Mouse (Mus musculus) midbrain, embryonic 13.5 days (tissue): Measurements from ENCODE around the gene Pah. TPM values are rescaled to one million over a fixed set of nuclear protein-coding genes. Genes with fewer than 3 reads are reported as not detected.

Experiments
- ATAC-seq: fragments of 200-750 bp; cut with Nextera tagmentation; 2 replicates; pipeline ENCODE4 v1.8.0; 2017; ENCODE audit warnings: mild to moderate bottlenecking, moderate TSS enrichment, moderate library complexity
- H3K27ac ChIP-seq: fragments of 300-500 bp; sonication (generic); 2 replicates; pipeline ENCODE4 v1.5.1; 2015; ENCODE audit warnings: inconsistent platforms, mild to moderate bottlenecking, moderate library complexity
- H3K27me3 ChIP-seq: fragments of 300-500 bp; sonication (generic); 2 replicates; pipeline ENCODE4 v1.6.1; 2015; ENCODE audit warnings: mild to moderate bottlenecking, inconsistent platforms
- H3K36me3 ChIP-seq: fragments of 300-500 bp; sonication (generic); 2 replicates; pipeline ENCODE4 v1.6.1; 2015; ENCODE audit warnings: mild to moderate bottlenecking, inconsistent platforms
- H3K4me1 ChIP-seq: fragments of 300-500 bp; sonication (generic); replicated peaks from 2 replicates; pipeline ENCODE4 v1.6.1; 2015; ENCODE audit warnings: inconsistent platforms
- H3K4me2 ChIP-seq: fragments of 300-500 bp; sonication (generic); replicated peaks from 2 replicates; pipeline ENCODE4 v1.6.1; 2015; ENCODE audit warnings: moderate library complexity, mild to moderate bottlenecking, inconsistent platforms
- H3K4me3 ChIP-seq: fragments of 300-500 bp; sonication (generic); replicated peaks from 2 replicates; pipeline ENCODE4 v1.5.1; 2015; ENCODE audit warnings: mild to moderate bottlenecking, inconsistent platforms
- H3K9ac ChIP-seq: fragments of 300-500 bp; sonication (generic); replicated peaks from 2 replicates; pipeline ENCODE4 v1.6.1; 2015; ENCODE audit warnings: mild to moderate bottlenecking, inconsistent platforms
- H3K9me3 ChIP-seq: fragments of 300-500 bp; sonication (generic); 2 replicates; pipeline ENCODE4 v1.6.1; 2016; ENCODE audit warnings: mild to moderate bottlenecking, inconsistent platforms
- WGBS: fragments of 180-500 bp; shearing (Covaris S2); methylation state at CpG from one replicate; pipeline ENCODE4 v1.1.7; 2015; 5-methylcytosine and 5-hydroxymethylcytosine counted together
- polyA plus RNA-seq: library from polyadenylated mRNA; unstranded; fragments of >200 nt; fragmentation: Nextera tagmentation; extraction: Ambion mirVana; gene quantifications from 2 replicates; pipeline ENCODE4 v1.2.1, GENCODE M21; 2015

Pah gene
- polyA plus RNA-seq, result 0.18 and 0.20 TPM in 2 replicates

- ATAC-seq, result no peak
- no peaks in the 10 kb centered on the region for H3K9me3 ChIP-seq
- H3K4me3 ChIP-seq, result no peak within 1 kb of the TSS
- no peak within 1 kb of the TSS for H3K27ac ChIP-seq
- H3K9ac ChIP-seq, result no peak within 1 kb of the TSS
- 95% methylated on average over 5 of the region's 5 CpGs for WGBS
- H3K4me2 ChIP-seq, result no peak within 1 kb of the TSS
- no peaks in the 10 kb centered on the region for H3K36me3 ChIP-seq
- H3K27me3 ChIP-seq, result no peaks in the 10 kb centered on the region; the same call in 1 of the 2 replicates
- H3K4me1 ChIP-seq, result no peaks in the 10 kb centered on the region
Observed at GRCm38 (mm10) chr10:87521646-87522045, at the start of gene Pah. TSS of gene Pah (plus strand) at chr10:87521795.

GRCm38 (mm10) chr10:87473475-87474131 is 48.0 kb upstream of the Pah start:
- Histone ChIP-seq H3K36me3 (no peaks in the 10 kb centered on the region), H3K4me2 (no peak overlapping the region), H3K27me3 (no peaks in the 10 kb centered on the region), H3K9ac (no peak overlapping the region), H3K9me3 (no peaks in the 10 kb centered on the region), H3K4me1 (peaks cover 21% of the 10 kb centered on the region), H3K4me3 (no peak overlapping the region), H3K27ac (peak overlapping the region; percentile 58)
- ATAC-seq, result peak; percentile 70
- 20% methylated on average over 10 of the region's 10 CpGs for WGBS

- peaks cover 21% of the 10 kb centered on the region for H3K4me1 ChIP-seq
- no peak overlapping the region for H3K9ac ChIP-seq
- no peak for ATAC-seq
- H3K9me3 ChIP-seq, result peaks cover 1% of the 10 kb centered on the region; the same call in 1 of the 2 replicates
- no peak overlapping the region for H3K4me3 ChIP-seq
- no peaks in the 10 kb centered on the region for H3K27me3 ChIP-seq
- 31% methylated on average over 2 of the region's 2 CpGs for WGBS
- H3K4me2 ChIP-seq, result no peak overlapping the region
- no peaks in the 10 kb centered on the region for H3K36me3 ChIP-seq
- H3K27ac ChIP-seq, result no peak overlapping the region
Observed at GRCm38 (mm10) chr10:87474971-87475370, 46.6 kb upstream of the Pah start.

GRCm38 (mm10) chr10:87477895-87478294 is 43.7 kb upstream of the Pah start:
- Histone ChIP-seq H3K27ac (no peak overlapping the region), H3K36me3 (no peaks in the 10 kb centered on the region), H3K9ac (no peak overlapping the region), H3K4me1 (peaks cover 18% of the 10 kb centered on the region), H3K9me3 (peaks cover 4% of the 10 kb centered on the region; the same call in 1 of the 2 replicates), H3K4me2 (no peak overlapping the region), H3K27me3 (no peaks in the 10 kb centered on the region), H3K4me3 (no peak overlapping the region)
- 38% methylated on average over 5 of the region's 5 CpGs for WGBS
- peak; percentile 63; the same call in 1 of the 2 replicates for ATAC-seq

GRCm38 (mm10) chr10:87484831-87485720 is 36.5 kb upstream of the Pah start:
- H3K4me2 ChIP-seq, result peak overlapping the region; percentile 87

GRCm38 (mm10) chr10:87485721-87486620 is 35.6 kb upstream of the Pah start:
- Histone ChIP-seq H3K36me3 (no peaks in the 10 kb centered on the region), H3K4me3 (peak overlapping the region; percentile 39), H3K4me1 (peaks cover 60% of the 10 kb centered on the region), H3K9me3 (no peaks in the 10 kb centered on the region), H3K27me3 (no peaks in the 10 kb centered on the region), H3K4me2 (peak overlapping the region; percentile 87), H3K27ac (peak overlapping the region; percentile 86), H3K9ac (peak overlapping the region; percentile 65)
- peak; percentile 73 for ATAC-seq
- under 1% methylated on average over 33 of the region's 33 CpGs for WGBS

More at GRCm38 (mm10) chr10:87484831-87485720, 36.5 kb upstream of the Pah start:
- Histone ChIP-seq H3K4me1 (peaks cover 51% of the 10 kb centered on the region), H3K9me3 (peaks cover 2% of the 10 kb centered on the region; the same call in 1 of the 2 replicates), H3K36me3 (no peaks in the 10 kb centered on the region), H3K4me3 (peak overlapping the region; percentile 39), H3K27me3 (no peaks in the 10 kb centered on the region), H3K27ac (peak overlapping the region; percentile 86), H3K9ac (peak overlapping the region; percentile 65)
- peak; percentile 66 for ATAC-seq
- 1% methylated on average over 17 of the region's 17 CpGs for WGBS

GRCm38 (mm10) chr10:87488429-87489145 is 33.0 kb upstream of the Pah start:
- Histone ChIP-seq H3K4me3 (peak overlapping the region; percentile 21), H3K27me3 (no peaks in the 10 kb centered on the region), H3K36me3 (no peaks in the 10 kb centered on the region), H3K9ac (peak overlapping the region; percentile 50; the same call in 1 of the 2 replicates), H3K27ac (peak overlapping the region; percentile 91), H3K9me3 (no peaks in the 10 kb centered on the region), H3K4me1 (peaks cover 72% of the 10 kb centered on the region), H3K4me2 (peak overlapping the region; percentile 52)
- ATAC-seq, result peak; percentile 81
- under 1% methylated on average over 16 of the region's 16 CpGs for WGBS

GRCm38 (mm10) chr10:87489246-87490009 is 32.2 kb upstream of the Pah start:
- Histone ChIP-seq H3K36me3 (no peaks in the 10 kb centered on the region), H3K4me3 (peak overlapping the region; percentile 21), H3K4me2 (peak overlapping the region; percentile 52), H3K4me1 (peaks cover 79% of the 10 kb centered on the region), H3K9ac (peak overlapping the region; percentile 28), H3K27me3 (no peaks in the 10 kb centered on the region), H3K9me3 (no peaks in the 10 kb centered on the region), H3K27ac (peak overlapping the region; percentile 91)
- under 1% methylated on average over 18 of the region's 18 CpGs for WGBS
- 0 out of 2 replicates have a peak, but pooled peaks have one; percentile 2 for ATAC-seq

- Histone ChIP-seq H3K4me2 (peak overlapping the region; percentile 78), H3K4me3 (peak overlapping the region; percentile 84), H3K9ac (peak overlapping the region; percentile 44; the same call in 1 of the 2 replicates), H3K36me3 (no peaks in the 10 kb centered on the region), H3K9me3 (no peaks in the 10 kb centered on the region), H3K27me3 (no peaks in the 10 kb centered on the region), H3K27ac (peak overlapping the region; percentile 91), H3K4me1 (peaks cover 79% of the 10 kb centered on the region)
- no peak for ATAC-seq
- WGBS, result 8% methylated on average over 2 of the region's 2 CpGs
Observed at GRCm38 (mm10) chr10:87490328-87490727, 31.3 kb upstream of the Pah start.

- 1% methylated on average over 11 of the region's 11 CpGs for WGBS
- H3K9ac ChIP-seq, result peak overlapping the region; percentile 96
- no peaks in the 10 kb centered on the region for H3K36me3 ChIP-seq
- peak overlapping the region; percentile 78 for H3K4me2 ChIP-seq
- H3K27ac ChIP-seq, result peak overlapping the region; percentile 97
- H3K27me3 ChIP-seq, result peaks cover 7% of the 10 kb centered on the region
- no peak for ATAC-seq
- no peaks in the 10 kb centered on the region for H3K9me3 ChIP-seq
- peak overlapping the region; percentile 84 for H3K4me3 ChIP-seq
- peaks cover 71% of the 10 kb centered on the region for H3K4me1 ChIP-seq
Observed at GRCm38 (mm10) chr10:87491485-87492040, 30.0 kb upstream of the Pah start.
